Mouse (Mus musculus): Measurements from ENCODE around the gene Itga3.

Gene Itga3

DNA sequence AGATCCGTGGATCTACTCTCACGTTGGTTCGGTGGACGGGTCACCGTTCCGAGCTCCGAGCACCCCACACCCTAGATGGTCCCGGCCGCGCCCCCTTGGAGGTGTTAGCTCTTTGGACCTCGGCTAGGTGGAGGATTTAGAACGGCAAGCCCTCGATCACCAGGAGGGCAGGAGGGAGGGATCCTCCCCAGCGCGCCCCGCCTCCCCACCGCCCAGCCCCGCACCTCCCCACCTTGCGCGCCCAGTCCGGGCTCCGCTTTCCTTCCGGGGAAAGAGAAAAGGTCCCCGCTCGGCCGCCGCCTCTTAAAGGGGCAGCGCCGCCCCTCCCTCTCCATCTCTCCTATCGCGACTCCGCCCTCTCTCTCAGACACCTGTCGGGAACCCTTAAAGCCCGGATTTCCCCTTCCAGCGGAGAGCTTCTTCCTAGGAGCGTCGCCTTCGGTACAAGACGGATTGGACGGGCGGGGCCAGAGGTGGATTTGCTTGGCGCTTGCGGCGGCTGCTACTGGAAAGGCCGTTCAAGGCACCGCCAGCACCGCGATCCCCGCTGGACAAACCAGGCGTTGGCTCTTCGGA, at the start of gene Itga3:
Gene Itga3, minus strand, starts transcription at position 266 of the 576 bp plus-strand sequence.
- peak; percentile 83 for DNase-seq

DNA sequence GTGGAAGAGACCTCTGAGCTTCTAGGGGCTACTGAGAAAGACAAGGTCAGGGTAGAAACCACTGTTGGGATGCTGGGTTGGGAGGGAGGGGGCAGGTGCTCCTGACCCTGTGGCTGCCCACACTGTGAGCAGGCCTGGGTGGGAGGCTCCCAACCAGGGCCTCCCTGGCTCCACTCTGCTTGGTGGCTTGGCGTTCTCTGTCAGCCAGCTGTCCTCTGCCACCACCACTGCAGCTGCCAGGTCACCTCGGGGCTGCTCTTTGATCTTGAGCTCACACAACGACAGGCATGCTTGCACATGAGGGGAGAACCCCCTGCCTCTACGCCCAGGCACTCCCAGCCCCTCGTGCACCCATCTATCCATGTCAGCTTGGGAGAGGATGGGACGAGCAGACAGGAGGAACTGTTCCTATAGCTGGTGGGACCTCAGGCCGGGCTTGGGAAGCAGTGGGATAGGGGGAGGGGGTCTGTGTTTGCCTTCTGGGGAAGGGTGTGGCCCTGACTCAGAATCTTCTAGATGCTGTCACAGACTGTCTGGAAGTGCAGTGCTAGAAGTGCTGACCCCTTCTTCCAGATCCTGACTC, 48.9 kb upstream of the Itga3 start:
- DNase-seq: peak; percentile 42

GRCm38 (mm10) chr11:95122100-95122489, 45.5 kb upstream of the Itga3 start:
- no peak for DNase-seq

DNA sequence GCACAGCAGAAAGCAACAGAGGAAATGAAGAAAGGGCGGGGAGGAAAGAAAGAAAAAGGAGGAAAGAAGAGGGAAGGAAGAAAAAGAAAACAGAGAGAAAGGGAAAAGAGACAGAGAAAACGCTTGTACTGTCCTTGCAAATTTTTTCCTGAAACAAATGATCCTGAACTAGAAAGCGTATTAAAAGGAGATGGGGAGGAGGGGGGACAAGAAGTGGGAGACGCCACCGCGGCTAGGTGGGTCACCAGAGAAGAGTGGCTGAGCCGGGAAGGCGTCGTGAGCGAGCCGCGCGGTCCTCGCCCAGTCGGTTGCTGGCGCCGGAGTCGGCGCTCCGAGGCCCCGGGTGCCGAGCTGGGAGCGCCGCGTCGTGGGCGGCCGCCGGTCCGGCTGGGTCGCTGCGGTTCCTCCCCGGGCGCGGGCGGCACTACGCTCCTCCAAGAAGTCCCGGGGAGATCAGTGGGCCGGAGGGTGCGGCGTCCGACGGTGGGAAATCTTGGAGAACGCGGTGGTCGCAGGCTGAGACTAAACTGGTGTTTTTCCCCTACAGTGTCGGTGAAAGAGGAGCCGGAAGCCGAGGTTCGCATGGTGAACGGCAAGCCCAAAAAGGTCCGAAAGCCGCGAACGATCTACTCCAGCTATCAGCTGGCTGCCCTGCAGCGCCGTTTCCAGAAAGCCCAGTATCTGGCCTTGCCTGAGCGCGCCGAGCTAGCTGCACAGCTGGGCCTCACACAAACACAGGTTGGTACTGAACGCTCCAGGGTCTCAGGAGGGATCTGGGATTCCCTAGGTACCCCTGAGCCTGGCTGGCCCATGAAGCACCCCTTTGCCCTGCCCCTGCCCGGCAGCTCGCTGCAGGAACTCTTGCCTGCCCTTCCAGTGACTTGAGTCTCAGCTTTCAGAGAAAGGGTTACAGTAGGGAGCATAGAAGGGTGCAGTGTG, 44.8 kb upstream of the Itga3 start:
- no peak for DNase-seq

DNA sequence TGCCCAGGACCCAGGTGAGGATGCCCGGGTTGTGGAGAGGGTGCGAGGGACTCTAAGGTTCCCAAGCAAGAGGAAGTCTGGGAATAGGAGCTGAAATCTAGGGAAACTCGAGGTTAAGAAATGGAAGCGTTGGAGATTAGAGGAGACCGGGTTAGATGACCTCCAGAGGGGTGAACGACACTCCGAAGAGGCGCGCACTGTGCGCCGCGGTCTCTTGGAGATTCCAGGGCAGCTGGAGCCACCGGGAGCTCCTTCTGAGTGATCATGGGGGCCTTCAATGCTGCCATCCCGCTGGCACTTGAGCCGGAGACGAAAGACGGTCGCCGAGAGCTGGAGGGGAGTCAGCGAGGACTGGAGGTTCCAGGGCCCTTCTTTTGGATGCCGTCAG, 44.0 kb upstream of the Itga3 start:
- no peak for DNase-seq

DNA sequence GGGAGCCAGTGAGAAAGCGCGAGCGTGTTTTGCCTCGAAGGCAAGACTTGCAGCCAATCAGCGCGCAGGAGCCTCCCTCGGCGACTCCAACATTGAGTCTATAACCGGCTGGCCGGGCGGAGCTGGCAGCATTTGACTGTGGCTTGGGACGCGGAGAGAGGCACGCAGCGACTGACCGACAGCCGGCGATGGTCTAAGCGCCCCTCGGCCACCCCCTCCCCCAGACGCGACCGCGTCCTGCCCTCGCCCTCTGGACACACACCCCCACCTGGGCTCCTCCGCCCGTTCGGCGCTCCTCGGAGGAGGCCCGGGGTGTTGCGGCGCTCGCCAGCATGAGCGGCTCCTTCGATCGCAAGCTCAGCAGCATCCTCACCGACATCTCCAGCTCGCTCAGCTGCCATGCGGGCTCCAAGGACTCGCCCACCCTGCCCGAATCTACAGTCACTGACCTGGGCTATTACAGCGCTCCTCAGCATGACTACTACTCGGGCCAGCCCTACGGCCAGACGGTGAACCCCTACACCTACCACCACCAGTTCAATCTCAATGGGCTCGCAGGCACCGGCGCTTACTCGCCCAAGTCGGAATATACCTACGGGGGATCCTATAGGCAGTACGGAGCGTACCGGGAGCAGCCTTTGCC, 43.5 kb upstream of the Itga3 start, which contains the start of gene Dlx3:
Gene Dlx3, plus strand, starts transcription at position 130 of the 643 bp plus-strand sequence.
- peak; percentile 84 for DNase-seq

DNA sequence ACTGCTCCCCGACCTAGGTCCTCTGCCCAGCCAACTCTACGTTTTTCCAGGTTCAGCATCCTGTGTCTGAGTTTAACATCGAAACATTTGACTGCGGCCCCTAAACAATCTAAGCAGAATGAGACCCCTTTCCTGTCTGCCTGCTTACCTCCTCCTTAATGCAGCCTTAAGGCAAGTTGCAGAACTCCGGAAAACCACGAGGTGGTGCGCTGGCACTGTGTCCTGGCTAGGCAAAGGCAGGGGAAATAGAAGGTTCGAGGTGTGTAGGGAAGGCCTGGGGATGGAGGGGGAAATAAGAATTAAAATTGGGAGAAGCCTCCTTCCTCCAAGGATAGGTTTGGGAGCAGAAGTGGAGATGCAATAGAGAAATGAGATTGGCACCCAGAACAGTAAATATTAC, 41.9 kb upstream of the Itga3 start:
- peak; percentile 82 for DNase-seq

DNA sequence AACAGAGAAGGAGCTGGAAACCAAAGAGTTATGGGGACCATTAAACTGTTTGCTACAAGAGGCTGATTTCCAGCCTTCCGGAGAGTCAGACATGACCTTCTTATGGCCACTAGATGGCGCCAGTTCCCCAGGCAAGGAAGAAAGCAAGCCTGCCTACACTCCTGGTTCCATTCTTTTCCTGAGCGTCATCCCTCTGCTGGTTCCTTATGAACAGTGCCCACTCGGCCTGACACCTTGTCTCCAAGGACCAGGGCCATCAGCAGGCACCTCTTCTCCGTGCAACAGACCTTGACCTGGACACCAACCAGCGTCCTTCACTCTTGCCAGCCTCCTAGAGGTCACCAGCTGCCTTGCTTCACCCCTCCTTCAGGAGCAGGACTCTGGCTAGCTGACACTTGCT, 40.4 kb upstream of the Itga3 start:
- peak; percentile 91 for DNase-seq

DNA sequence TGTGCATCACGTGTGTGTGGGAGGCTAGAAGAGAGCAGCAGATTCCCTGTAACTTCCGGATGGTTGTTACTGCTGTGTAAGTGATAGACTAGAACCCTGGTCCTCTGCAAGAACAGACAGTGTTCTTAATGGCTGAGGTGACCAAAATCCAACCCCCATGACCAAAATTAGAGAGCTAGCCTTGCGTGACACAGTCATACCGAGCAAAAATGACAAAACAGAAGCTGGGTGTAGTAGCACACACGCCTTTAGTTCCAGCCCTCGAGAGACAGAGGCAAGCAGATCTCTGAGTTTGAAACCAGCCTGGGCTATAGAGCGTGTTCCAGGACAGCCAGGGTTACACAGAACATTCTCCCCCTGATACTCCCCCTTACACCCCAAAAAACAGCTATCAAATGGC, 33.5 kb upstream of the Itga3 start:
- no peak for DNase-seq

DNA sequence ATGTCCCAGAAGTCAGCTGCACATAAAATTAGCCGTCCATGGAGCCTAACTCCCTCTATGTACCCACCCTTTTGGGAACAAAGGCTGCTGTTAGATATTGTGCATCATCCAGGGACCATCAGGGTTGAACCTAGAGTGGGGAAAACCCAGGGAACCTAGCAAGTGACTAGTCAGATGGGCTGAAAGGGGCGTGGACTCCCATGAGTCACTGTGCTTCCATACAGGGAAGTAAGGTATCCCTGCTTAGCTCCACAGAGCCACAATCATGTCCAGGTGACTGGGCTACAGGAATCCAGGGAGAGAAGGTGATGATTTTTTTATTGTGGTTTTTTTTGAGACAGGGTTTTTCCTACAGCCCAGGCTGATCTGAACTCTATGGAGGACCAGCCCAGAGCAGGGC, 32.4 kb upstream of the Itga3 start:
- DNase-seq: no peak

- DNase-seq: peak; percentile 91
Measured at GRCm38 (mm10) chr11:95106440-95107236, 30.0 kb upstream of the Itga3 start.

DNA sequence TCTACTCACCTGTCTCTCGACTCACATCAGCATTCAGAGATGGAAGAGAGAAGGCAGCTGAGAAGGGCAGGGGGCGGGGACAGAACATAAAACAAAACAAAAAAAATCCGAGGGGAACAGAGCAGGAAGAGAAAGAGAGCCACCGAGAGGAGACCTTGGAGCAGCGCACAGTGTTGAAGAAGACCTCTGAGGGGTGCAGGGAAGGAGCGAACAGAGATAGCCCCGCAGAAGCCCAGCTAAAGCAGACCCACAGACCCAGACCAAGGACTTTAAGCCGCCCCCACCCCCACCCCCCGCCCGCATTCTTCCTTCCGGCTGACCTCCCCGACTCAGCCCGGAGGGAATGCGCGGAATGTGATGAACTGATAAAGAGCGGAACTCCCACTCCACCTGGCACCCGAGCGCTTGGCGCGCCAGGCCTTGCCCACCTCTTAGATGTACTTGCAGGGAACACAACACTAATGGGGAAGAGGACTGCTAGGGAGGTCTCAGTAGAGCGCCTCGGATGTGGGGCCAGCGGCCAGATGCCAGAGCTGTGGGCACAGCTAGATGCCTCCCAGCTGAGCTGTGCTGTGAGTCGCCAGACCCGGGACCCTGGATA, 28.8 kb upstream of the Itga3 start:
- peak; percentile 69 for DNase-seq

GRCm38 (mm10) chr11:95104266-95104665, 27.7 kb upstream of the Itga3 start:
- DNase-seq: no peak

DNA sequence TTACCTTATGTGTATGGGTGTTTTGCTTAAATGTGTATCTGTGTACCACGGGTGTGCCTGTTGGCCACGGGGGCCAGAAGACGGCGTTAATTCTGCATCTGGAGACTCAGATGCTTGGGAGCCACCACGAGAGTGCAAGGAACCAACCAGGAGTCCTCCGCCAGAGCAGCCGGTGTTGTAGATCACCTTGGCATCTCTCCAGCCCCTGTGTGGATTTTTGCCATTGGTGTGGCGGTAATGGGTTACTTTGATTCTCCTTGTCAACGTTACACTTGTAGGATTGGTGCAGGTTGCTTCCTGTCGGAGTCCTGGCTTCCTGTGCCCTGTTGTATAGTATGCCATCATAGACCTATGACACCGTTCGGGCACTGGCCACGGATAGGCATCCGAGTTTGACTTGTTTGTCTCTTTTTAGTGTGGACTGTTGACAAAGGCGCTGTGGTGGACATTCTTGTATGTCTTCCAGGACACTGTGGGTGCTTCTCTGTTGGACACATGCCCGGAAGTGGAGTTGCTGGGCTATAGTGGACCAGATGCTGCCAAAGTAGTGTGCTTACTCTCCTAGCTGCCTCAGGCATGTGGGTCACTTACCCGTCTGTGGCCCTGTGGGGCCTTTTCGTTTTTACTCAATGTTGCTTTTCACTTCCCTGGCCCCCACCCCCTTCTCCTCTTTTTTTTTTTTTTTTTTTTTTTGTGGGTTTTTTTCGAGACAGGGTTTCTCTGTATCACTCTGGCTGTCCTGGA, 25.7 kb upstream of the Itga3 start:
- DNase-seq: no peak

DNA sequence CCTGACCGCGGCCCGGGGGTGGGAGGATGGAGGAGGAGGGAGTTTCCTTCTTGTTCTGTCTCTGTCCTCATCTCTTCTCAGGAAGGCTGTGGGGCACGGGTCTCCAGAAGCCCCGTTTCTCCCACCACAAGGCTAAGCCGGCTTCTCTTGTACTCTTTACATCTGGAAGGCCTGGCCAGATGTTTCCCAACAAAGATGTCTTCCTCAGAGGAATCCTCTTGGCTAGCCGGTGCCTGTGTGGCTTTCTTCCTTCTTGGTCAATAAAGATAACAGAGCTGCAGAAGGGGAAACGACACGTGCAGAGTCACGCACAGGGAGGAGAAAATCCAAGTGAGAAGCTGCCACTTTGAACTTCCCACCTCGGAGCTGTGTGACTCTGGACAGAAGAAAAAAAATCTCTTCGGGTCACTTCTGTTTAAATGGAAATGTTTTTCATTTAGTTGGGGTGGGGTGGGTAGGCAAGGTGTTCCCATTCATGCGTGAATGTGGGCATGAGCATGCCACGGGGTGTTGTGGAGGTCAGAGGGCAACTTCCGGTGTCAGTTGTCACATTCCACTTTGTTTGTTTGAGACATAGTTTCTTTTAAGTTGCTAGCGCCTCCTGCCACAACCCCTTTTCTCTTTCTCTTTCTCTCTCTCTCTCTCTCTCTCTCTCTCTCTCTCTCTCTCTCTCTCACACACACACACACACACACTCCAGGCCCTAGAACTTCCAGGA, 24.6 kb upstream of the Itga3 start:
- no peak for DNase-seq

DNA sequence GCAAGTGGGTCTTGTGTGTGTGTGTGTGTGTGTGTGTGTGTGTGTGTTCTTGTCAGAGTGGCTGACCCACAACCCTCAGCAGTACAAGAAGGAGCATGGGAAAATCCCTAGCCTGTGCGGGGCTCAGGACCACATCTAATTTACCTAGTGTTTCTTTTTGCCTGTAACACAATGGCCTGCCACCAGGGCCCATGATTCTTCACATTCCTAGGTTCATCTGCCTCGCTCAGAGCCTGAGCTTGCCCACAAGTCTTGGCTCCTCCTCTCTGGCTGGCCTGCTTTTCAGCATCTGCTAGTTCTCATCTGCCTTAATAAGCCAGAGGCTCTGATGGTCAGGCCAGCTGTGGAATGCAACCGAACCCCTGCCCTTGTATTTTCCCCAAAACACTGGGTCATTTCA, 23.8 kb upstream of the Itga3 start:
- peak; percentile 56 for DNase-seq

DNA sequence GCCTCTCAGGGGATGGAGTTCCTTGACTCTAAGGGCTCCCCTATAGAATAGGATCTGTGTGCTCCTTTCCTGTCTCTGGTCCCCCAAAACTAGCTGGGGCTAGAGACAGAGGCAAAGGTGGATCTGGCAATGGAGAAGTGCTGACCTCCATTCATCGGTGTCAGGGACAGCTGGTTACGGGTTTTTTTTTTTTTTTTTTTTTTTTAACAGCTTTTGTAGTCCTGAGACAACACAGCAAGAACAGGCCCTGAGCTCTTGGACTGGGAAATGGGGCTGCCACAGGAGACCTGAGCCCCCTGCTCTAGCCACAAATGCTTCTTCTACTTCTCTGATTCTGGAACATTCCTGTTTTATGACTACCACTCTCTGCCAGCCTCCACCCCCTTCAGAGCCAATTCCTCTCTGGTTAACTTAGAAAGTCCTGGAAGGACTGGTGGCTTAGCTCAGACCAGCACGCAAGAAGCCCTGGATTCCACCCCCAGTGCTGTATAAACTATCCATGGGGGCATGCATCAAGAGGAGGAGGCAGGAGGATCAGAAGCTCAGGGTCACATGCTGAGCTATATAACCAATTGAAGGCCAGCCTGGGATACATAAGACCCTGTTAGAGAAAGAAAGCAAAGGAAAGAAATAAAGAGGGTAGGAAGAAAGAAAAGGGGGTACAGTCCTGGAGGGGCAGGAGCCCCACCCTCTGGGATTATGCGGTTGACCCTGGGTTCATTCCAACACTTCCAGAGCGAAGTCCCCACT, 21.9 kb upstream of the Itga3 start:
- DNase-seq: no peak

GRCm38 (mm10) chr11:95097889-95098288, 21.3 kb upstream of the Itga3 start:
- no peak for DNase-seq

GRCm38 (mm10) chr11:95096608-95097373, 20.2 kb upstream of the Itga3 start:
- peak; percentile 41 for DNase-seq
